Mouse (Mus musculus): Measurements from ENCODE around the gene Slx4ip. TPM values are rescaled to one million over a fixed set of nuclear protein-coding genes. Genes with fewer than 3 reads are reported as not detected.

Slx4ip gene
- polyA plus RNA-seq, 1 experiment from 2014 or later, result 13.2 TPM

GRCm38 (mm10) chr2:137094301-137094700 is 203.3 kb downstream of the Slx4ip start:
- Histone ChIP-seq H3K36me3 (peaks cover 23% of the 10 kb centered on the region), H3K4me1 (peaks cover 79% of the 10 kb centered on the region), H3K27me3 (no peaks in the 10 kb centered on the region), H3K9me3 (no peaks in the 10 kb centered on the region), H3K27ac (replicated peaks) (no peak overlapping the region; the same call in 1 of the 2 replicates), H3K4me2 (replicated peaks) (no peak overlapping the region), H3K4me3 (no peak overlapping the region), H3K9ac (replicated peaks) (no peak overlapping the region)
- no peak for ATAC-seq (ENCODE audit: low FRiP score, low read depth)
- WGBS, result 27% methylated on average over 8 of the region's 8 CpGs

DNA sequence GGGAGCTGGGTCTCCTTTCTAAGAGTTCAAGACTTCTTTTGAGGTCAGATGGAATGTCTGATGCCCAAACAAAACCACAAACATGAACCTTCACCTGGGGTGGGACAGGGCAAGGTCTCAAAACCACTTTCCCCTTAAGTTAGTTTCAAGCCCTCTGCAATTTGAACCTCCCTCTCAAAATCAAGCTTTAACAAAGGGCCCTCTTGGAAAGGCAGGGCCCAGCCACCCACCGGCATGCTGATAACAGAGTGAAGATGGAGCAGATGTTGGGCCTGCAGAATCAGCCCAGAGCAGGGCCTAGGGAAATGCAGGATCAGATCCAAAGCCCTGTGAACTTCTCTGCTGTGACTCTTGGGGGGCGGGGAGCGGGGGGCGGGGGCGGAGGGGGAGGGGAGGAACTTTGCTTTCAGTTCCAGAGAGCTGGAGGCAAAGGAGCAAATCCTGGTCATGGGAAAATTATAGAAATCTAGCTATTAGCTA is 206.0 kb downstream of the Slx4ip start:
- no peaks in the 10 kb centered on the region for H3K9me3 ChIP-seq
- no peak for ATAC-seq (ENCODE audit: low FRiP score, low read depth)
- 16% methylated on average over 5 of the region's 5 CpGs for WGBS

DNA sequence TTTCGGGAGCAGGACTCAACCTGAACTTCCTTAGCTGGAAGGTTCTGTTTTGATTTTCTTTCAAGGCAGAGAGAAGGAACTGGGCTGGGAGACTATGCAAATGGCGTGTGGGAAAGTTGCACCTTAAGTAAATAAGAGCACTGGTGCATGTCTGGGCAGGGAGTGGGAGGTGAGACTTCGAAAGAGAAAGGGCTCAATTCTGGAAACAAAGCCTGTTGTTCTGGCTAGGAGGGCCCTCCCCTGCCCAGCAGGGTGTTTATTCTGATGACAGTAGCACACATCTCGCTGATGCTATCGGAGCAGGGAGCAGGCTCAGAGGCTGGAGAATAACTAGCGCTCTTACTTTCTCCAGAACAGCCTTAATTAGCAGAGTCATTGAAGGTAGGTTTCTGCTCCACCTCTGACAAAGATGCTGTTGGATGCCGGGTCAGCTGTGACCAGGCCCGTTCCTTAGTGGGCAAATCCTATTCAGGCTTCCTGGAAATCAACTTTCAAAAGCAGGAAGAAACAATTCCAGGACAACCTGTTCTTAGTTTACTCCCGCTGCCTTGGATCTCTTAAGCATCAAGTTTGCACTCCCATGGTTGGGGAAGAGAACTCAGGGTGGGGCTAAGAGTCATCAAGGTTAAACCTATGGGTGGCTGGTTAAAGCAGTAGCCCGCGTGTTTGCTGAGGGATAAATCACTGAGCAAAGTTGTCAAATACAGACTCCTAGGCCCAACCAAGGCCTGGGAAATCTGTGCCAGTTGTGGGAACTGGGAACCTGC is 207.4 kb downstream of the Slx4ip start:
- Histone ChIP-seq H3K4me2 (replicated peaks) (no peak overlapping the region), H3K4me3 (no peak overlapping the region), H3K4me1 (peaks cover 77% of the 10 kb centered on the region), H3K27ac (replicated peaks) (peak overlapping the region; percentile 35; the same call in 1 of the 2 replicates), H3K27me3 (peaks cover 5% of the 10 kb centered on the region; the same call in 1 of the 2 replicates), H3K9me3 (no peaks in the 10 kb centered on the region), H3K36me3 (peaks cover 4% of the 10 kb centered on the region; the same call in 1 of the 2 replicates), H3K9ac (replicated peaks) (no peak overlapping the region)
- 14% methylated on average over 11 of the region's 11 CpGs for WGBS
- ATAC-seq (ENCODE audit: low FRiP score, low read depth), result no peak

More for the DNA sequence above, 206.0 kb downstream of the Slx4ip start:
- no peak overlapping the region for H3K9ac ChIP-seq (replicated peaks)
- H3K27me3 ChIP-seq, result no peaks in the 10 kb centered on the region
- H3K27ac ChIP-seq (replicated peaks), result no peak overlapping the region
- H3K4me2 ChIP-seq (replicated peaks), result no peak overlapping the region
- H3K4me1 ChIP-seq, result peaks cover 91% of the 10 kb centered on the region
- no peaks in the 10 kb centered on the region for H3K36me3 ChIP-seq
- H3K4me3 ChIP-seq, result no peak overlapping the region

DNA sequence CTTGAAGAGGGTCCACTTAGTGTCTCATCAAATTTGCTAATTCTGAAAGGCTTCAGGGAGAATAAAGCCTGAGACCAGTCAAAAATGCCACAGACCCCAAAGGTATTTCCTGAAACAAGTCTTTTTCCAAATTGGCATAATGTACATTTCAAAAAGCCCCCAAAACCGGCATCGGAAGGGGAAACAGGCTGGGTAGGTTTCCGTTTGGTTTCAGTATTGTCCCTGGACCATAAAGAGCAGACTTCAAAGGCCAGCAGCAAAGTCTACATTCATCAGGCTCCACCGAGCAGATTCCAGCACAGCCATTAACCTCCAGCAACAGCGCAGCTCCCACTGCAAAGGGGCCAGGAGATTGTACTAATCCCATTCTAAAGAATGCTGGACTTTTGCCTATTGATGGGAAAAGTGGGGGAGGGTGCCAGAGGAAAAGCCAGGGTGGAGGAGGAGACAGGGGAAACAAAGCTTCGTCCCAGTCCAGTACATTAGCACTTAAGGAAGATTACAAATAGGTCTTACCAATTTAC is 208.3 kb downstream of the Slx4ip start:
- WGBS, result 9% methylated on average over 6 of the region's 6 CpGs

GRCm38 (mm10) chr2:137101074-137101473 is 210.1 kb downstream of the Slx4ip start:
- Histone ChIP-seq H3K27ac (replicated peaks) (peak overlapping the region; percentile 60), H3K4me3 (no peak overlapping the region), H3K36me3 (peaks cover 22% of the 10 kb centered on the region), H3K4me2 (replicated peaks) (no peak overlapping the region), H3K9ac (replicated peaks) (no peak overlapping the region), H3K4me1 (peaks cover 56% of the 10 kb centered on the region), H3K27me3 (peaks cover 9% of the 10 kb centered on the region; the same call in 1 of the 2 replicates), H3K9me3 (no peaks in the 10 kb centered on the region)
- WGBS, result 21% methylated on average over 5 of the region's 5 CpGs
- ATAC-seq (ENCODE audit: low FRiP score, low read depth), result peak; percentile 77

More for the DNA sequence above, 208.3 kb downstream of the Slx4ip start:
- H3K27ac ChIP-seq (replicated peaks), result peak overlapping the region; percentile 35
- peak; percentile 53 for ATAC-seq (ENCODE audit: low FRiP score, low read depth)
- H3K9ac ChIP-seq (replicated peaks), result no peak overlapping the region
- peaks cover 69% of the 10 kb centered on the region for H3K4me1 ChIP-seq
- H3K4me3 ChIP-seq, result no peak overlapping the region
- peak overlapping the region; percentile 19; the same call in 1 of the 2 replicates for H3K4me2 ChIP-seq (replicated peaks)
- H3K27me3 ChIP-seq, result peaks cover 5% of the 10 kb centered on the region; the same call in 1 of the 2 replicates
- H3K9me3 ChIP-seq, result no peaks in the 10 kb centered on the region
- H3K36me3 ChIP-seq, result peaks cover 8% of the 10 kb centered on the region; the same call in 1 of the 2 replicates

DNA sequence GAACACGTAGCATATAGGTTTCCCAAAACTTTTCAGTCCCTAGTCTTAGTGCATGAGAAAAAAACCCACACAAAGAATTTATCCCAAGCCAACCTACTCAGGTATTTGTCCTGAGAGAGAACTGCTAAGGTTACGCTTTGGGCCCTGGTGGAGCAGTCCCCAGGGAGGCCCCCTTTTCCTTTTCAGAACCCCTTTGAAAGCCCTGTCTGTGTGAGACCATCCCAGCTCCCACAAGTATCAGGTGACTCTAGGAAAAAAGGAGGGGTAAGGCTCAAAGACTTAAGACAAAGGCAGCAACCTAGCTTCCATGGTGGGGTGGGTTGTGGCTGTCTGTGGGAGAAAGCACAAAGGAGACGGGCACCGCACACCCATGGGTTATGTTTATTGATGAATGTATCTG is 216.2 kb downstream of the Slx4ip start:
- Histone ChIP-seq H3K27me3 (peaks cover 32% of the 10 kb centered on the region), H3K9ac (replicated peaks) (no peak overlapping the region; the same call in 1 of the 2 replicates), H3K36me3 (peaks cover 22% of the 10 kb centered on the region), H3K9me3 (no peaks in the 10 kb centered on the region), H3K4me3 (no peak overlapping the region), H3K4me1 (peaks cover 53% of the 10 kb centered on the region), H3K27ac (replicated peaks) (no peak overlapping the region), H3K4me2 (replicated peaks) (no peak overlapping the region)
- no peak for ATAC-seq (ENCODE audit: low FRiP score, low read depth)
- 45% methylated on average over 4 of the region's 4 CpGs for WGBS

- Histone ChIP-seq H3K9ac (replicated peaks) (no peak overlapping the region), H3K4me1 (peaks cover 60% of the 10 kb centered on the region), H3K27me3 (peaks cover 30% of the 10 kb centered on the region), H3K27ac (replicated peaks) (no peak overlapping the region), H3K4me3 (no peak overlapping the region), H3K36me3 (peaks cover 22% of the 10 kb centered on the region), H3K9me3 (no peaks in the 10 kb centered on the region), H3K4me2 (replicated peaks) (no peak overlapping the region; the same call in 1 of the 2 replicates)
- 61% methylated on average over 8 of the region's 8 CpGs for WGBS
- ATAC-seq (ENCODE audit: low FRiP score, low read depth), result no peak
Measured at GRCm38 (mm10) chr2:137107946-137108345, 216.9 kb downstream of the Slx4ip start.

DNA sequence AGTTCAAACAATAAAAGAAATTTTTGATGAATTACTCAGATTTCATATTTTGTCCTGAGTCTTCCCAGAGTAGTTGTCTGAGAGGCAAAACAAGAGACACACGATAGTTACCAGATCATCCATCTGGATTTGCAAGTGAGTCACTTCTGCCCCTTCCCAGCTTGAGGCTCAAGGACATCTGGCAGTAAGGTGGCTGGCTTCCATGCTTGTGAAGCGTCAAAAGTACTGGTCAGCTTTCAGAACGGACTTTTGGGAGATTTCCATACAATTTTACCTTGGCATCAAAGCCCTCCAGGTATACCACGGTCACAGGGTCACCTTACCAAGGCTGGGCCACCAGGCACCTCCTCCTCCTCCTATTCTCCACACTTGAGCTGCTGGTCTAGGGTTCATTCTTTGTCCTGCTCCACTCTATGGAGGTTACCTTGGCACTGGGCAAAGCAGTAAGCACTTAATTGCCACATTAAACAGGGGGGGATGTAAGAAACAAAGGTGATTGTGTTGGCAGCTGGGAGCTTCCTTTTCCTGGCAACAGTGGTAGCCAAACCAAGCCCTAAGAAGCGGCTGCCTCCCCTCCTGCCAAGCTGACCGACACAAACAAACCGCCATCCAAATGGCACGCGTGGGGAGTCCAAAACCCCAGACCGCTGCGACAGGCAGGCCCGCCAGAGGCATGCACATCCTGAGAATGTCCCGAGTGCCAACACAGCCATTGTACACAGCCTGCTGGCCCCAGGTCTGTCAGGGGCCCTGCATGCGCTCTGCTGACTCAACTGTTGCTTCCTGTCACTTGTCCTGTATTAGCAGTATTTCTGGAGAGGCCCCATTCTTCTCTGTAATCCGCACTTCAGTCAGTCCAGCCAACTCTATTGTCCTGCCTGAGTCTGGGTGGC is 218.5 kb downstream of the Slx4ip start:
- H3K27ac ChIP-seq (replicated peaks), result peak overlapping the region; percentile 47
- peaks cover 76% of the 10 kb centered on the region for H3K4me1 ChIP-seq
- ATAC-seq (ENCODE audit: low FRiP score, low read depth), result peak; percentile 70
- peak overlapping the region; percentile 77 for H3K4me2 ChIP-seq (replicated peaks)
- peak overlapping the region; percentile 6; the same call in 1 of the 2 replicates for H3K4me3 ChIP-seq
- H3K9me3 ChIP-seq, result no peaks in the 10 kb centered on the region
- H3K9ac ChIP-seq (replicated peaks), result no peak overlapping the region
- H3K36me3 ChIP-seq, result peaks cover 12% of the 10 kb centered on the region
- 14% methylated on average over 15 of the region's 15 CpGs for WGBS
- H3K27me3 ChIP-seq, result peaks cover 26% of the 10 kb centered on the region

GRCm38 (mm10) chr2:137110214-137110898 is 219.3 kb downstream of the Slx4ip start:
- peak; percentile 4; the same call in 1 of the 2 replicates for ATAC-seq (ENCODE audit: low FRiP score, low read depth)
- peak overlapping the region; percentile 77 for H3K4me2 ChIP-seq (replicated peaks)
- WGBS, result 7% methylated on average over 4 of the region's 4 CpGs
- H3K27me3 ChIP-seq, result peaks cover 25% of the 10 kb centered on the region
- peaks cover 4% of the 10 kb centered on the region; the same call in 1 of the 2 replicates for H3K36me3 ChIP-seq
- H3K9ac ChIP-seq (replicated peaks), result no peak overlapping the region
- H3K4me1 ChIP-seq, result peaks cover 84% of the 10 kb centered on the region
- no peaks in the 10 kb centered on the region for H3K9me3 ChIP-seq
- H3K27ac ChIP-seq (replicated peaks), result peak overlapping the region; percentile 47
- H3K4me3 ChIP-seq, result peak overlapping the region; percentile 6; the same call in 1 of the 2 replicates

GRCm38 (mm10) chr2:137113288-137114061 is 222.5 kb downstream of the Slx4ip start:
- Histone ChIP-seq H3K36me3 (no peaks in the 10 kb centered on the region), H3K27ac (replicated peaks) (peak overlapping the region; percentile 68), H3K4me3 (peak overlapping the region; percentile 74), H3K27me3 (peaks cover 14% of the 10 kb centered on the region), H3K4me2 (replicated peaks) (peak overlapping the region; percentile 77), H3K9ac (replicated peaks) (peak overlapping the region; percentile 70), H3K9me3 (no peaks in the 10 kb centered on the region), H3K4me1 (peaks cover 81% of the 10 kb centered on the region)
- under 1% methylated on average over 12 of the region's 12 CpGs for WGBS
- no peak for ATAC-seq (ENCODE audit: low FRiP score, low read depth)

Measured in midbrain, embryonic 12.5 days (tissue).